Mouse (Mus musculus): ENCODE data around the gene Ier3.

DNA sequence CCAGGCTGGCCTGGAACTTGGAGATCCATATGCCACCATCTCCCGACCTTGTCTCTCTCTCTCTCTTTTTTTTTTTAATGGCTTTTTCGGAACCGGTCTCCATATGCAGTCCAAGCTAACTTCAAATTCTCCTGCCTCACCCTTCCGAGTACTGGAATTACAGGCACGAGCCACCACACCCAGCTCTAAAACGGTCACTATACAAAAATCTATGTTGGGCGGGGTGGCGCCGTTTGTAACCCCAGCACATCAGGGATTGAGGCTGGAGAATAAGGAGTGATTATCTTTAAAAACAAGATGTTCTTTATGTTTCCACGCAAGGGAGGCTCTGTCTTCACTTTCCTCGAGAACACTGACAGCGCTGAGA is 39.3 kb downstream of the Ier3 start:
- TF ChIP-seq HCFC1 (IDR thresholded peaks at IDR 0.05; ENCODE audit: borderline replicate concordance, insufficient read depth, low read length), result no peak
- TF ChIP-seq ZC3H11A (IDR thresholded peaks at IDR 0.05; ENCODE audit: borderline replicate concordance, low read depth, low read length), result no peak
- TF ChIP-seq CHD2 (IDR thresholded peaks at IDR 0.05; ENCODE audit: low read depth, low read length), result no peak
- TF ChIP-seq ZNF384 (IDR thresholded peaks at IDR 0.05; ENCODE audit: low read depth, low read length), result no peak
- no peak for TF ChIP-seq MAFK (IDR thresholded peaks at IDR 0.05; ENCODE audit: insufficient read depth, low read depth, low read length)
